Mouse (Mus musculus): ENCODE results near the gene Mgat2.
A peak's percentile ranks its signal among the peaks of the same experiment; 100 is the strongest.
"Not testable (repeated sequence)": the region's sequence is repeated elsewhere in the genome, so short reads cannot be mapped to it uniquely, and the experiment has no call there.

Mgat2 gene

GRCm38 (mm10) chr12:69183583-69184308 is at the start of gene Mgat2, which contains the start of gene Rpl36al:
Mgat2 (plus strand) TSS chr12:69184157.
Rpl36al (minus strand) TSS chr12:69184083.
- DNase-seq: peak; percentile 99 to 100

- DNase-seq: no peak
Observed at GRCm38 (mm10) chr12:69139201-69139600, 44.8 kb upstream of the Mgat2 start.

- DNase-seq: no peak
Observed at GRCm38 (mm10) chr12:69139841-69140240, 44.1 kb upstream of the Mgat2 start.

GRCm38 (mm10) chr12:69143460-69143859 is 40.5 kb upstream of the Mgat2 start:
- DNase-seq: no peak

GRCm38 (mm10) chr12:69147166-69147735 is 36.7 kb upstream of the Mgat2 start:
- no peak for DNase-seq

- no peak for DNase-seq
Observed at GRCm38 (mm10) chr12:69150049-69150448, 33.9 kb upstream of the Mgat2 start.

GRCm38 (mm10) chr12:69155923-69156322 is 28.0 kb upstream of the Mgat2 start:
- DNase-seq: no peak

- DNase-seq: no peak
Observed at GRCm38 (mm10) chr12:69156436-69156835, 27.5 kb upstream of the Mgat2 start.

- no peak for DNase-seq
Observed at GRCm38 (mm10) chr12:69157107-69157506, 26.9 kb upstream of the Mgat2 start.

- DNase-seq: no peak
Observed at GRCm38 (mm10) chr12:69158366-69158764, 25.6 kb upstream of the Mgat2 start.

- DNase-seq: peak; percentile 97 to 98
Observed at GRCm38 (mm10) chr12:69158765-69159577, 25.0 kb upstream of the Mgat2 start, which contains the start of gene Rps29. Rps29 (minus strand) TSS chr12:69159186.

GRCm38 (mm10) chr12:69159578-69159940 is 24.4 kb upstream of the Mgat2 start:
- peak in 1 of 2 experiments; percentile 31 for DNase-seq

- not testable (repeated sequence) for DNase-seq
Observed at GRCm38 (mm10) chr12:69160677-69161076, 23.3 kb upstream of the Mgat2 start.

GRCm38 (mm10) chr12:69163586-69163985 is 20.4 kb upstream of the Mgat2 start:
- not testable (repeated sequence) for DNase-seq

- DNase-seq: no peak
Observed at GRCm38 (mm10) chr12:69164904-69165303, 19.1 kb upstream of the Mgat2 start.

- not testable (repeated sequence) for DNase-seq
Observed at GRCm38 (mm10) chr12:69166861-69167581, 16.9 kb upstream of the Mgat2 start.

- DNase-seq: no peak
Observed at GRCm38 (mm10) chr12:69167656-69168460, 16.1 kb upstream of the Mgat2 start.

- peak; percentile 82 to 92 for DNase-seq
Observed at GRCm38 (mm10) chr12:69168461-69169106, 15.4 kb upstream of the Mgat2 start, which contains the start of gene Lrr1. Lrr1 (plus strand) TSS chr12:69168814.

GRCm38 (mm10) chr12:69171307-69171706 is 12.7 kb upstream of the Mgat2 start:
- no peak for DNase-seq

GRCm38 (mm10) chr12:69175975-69176374 is 8.0 kb upstream of the Mgat2 start:
- DNase-seq: no peak

GRCm38 (mm10) chr12:69177526-69177925 is 6.4 kb upstream of the Mgat2 start:
- DNase-seq: no peak

All from cerebellum, postnatal 36 days (tissue).